Mouse (Mus musculus): Measurements from ENCODE around the gene Cadm4. TPM values are rescaled to one million over a fixed set of nuclear protein-coding genes. Genes with fewer than 3 reads are reported as not detected.
"Not testable (repeated sequence)": the region's sequence is repeated elsewhere in the genome, so short reads cannot be mapped to it uniquely, and the experiment has no call there.

Cadm4 gene
- polyA plus RNA-seq, 1 experiment from 2014 or later = 0.54 TPM

- Histone ChIP-seq H3K4me1 (peaks cover 32% of the 10 kb centered on the region), H3K9me3 (no peaks in the 10 kb centered on the region), H3K4me3 (peak overlapping the region; percentile 80), H3K27me3 (ENCODE audit: insufficient read depth, poor library complexity, severe bottlenecking) (peaks cover 15% of the 10 kb centered on the region), H3K36me3 (peaks cover 15% of the 10 kb centered on the region; the same call in 1 of the 2 replicates), H3K27ac (peak overlapping the region; percentile 97)
- no peak for DNase-seq (ENCODE audit: low spot score)
- 3% methylated on average over 20 of the region's 20 CpGs for WGBS
These were observed 25.9 kb downstream of the Cadm4 start for GRCm38 (mm10) chr7:24507726-24508114.

- Histone ChIP-seq H3K27me3 (ENCODE audit: insufficient read depth, poor library complexity, severe bottlenecking) (no peaks in the 10 kb centered on the region), H3K4me3 (no peak within 1 kb of the TSS), H3K27ac (no peak within 1 kb of the TSS), H3K4me1 (peaks cover 6% of the 10 kb centered on the region), H3K9me3 (no peaks in the 10 kb centered on the region), H3K36me3 (peaks cover 50% of the 10 kb centered on the region)
- WGBS = 84% methylated on average over 7 of the region's 7 CpGs
- no peak for DNase-seq (ENCODE audit: low spot score)
These were observed 30.5 kb downstream of the Cadm4 start, which contains the start of gene AC161166.1 for GRCm38 (mm10) chr7:24512355-24512754. AC161166.1 (minus strand) TSS chr7:24512455.

- not testable (repeated sequence) for H3K27ac ChIP-seq; H3K27me3 ChIP-seq (ENCODE audit: insufficient read depth, poor library complexity, severe bottlenecking); H3K4me1 ChIP-seq; H3K4me3 ChIP-seq; DNase-seq (ENCODE audit: low spot score); H3K9me3 ChIP-seq
- peaks cover 48% of the 10 kb centered on the region for H3K36me3 ChIP-seq
- WGBS = 57% methylated on average over 8 of the region's 8 CpGs
These were observed 34.5 kb downstream of the Cadm4 start for GRCm38 (mm10) chr7:24516319-24516718.

- WGBS = 47% methylated on average over 5 of the region's 5 CpGs
- Histone ChIP-seq H3K4me1 (no peaks in the 10 kb centered on the region), H3K36me3 (peaks cover 42% of the 10 kb centered on the region), H3K27ac (no peak overlapping the region), H3K27me3 (ENCODE audit: insufficient read depth, poor library complexity, severe bottlenecking) (no peaks in the 10 kb centered on the region), H3K9me3 (no peaks in the 10 kb centered on the region), H3K4me3 (no peak overlapping the region)
- DNase-seq (ENCODE audit: low spot score) = no peak
These were observed 35.3 kb downstream of the Cadm4 start for GRCm38 (mm10) chr7:24517077-24517476.

GRCm38 (mm10) chr7:24517654-24518053 is 35.8 kb downstream of the Cadm4 start:
- peaks cover 38% of the 10 kb centered on the region for H3K36me3 ChIP-seq
- no peaks in the 10 kb centered on the region for H3K9me3 ChIP-seq
- H3K27me3 ChIP-seq (ENCODE audit: insufficient read depth, poor library complexity, severe bottlenecking) = no peaks in the 10 kb centered on the region
- H3K4me1 ChIP-seq = no peaks in the 10 kb centered on the region
- no peak overlapping the region for H3K4me3 ChIP-seq
- no peak for DNase-seq (ENCODE audit: low spot score)
- 59% methylated on average over 6 of the region's 6 CpGs for WGBS
- no peak overlapping the region for H3K27ac ChIP-seq

- 60% methylated on average over 3 of the region's 3 CpGs for WGBS
- no peak for DNase-seq (ENCODE audit: low spot score)
- Histone ChIP-seq H3K4me3 (no peak overlapping the region), H3K27ac (no peak overlapping the region), H3K9me3 (no peaks in the 10 kb centered on the region), H3K4me1 (no peaks in the 10 kb centered on the region), H3K36me3 (peaks cover 31% of the 10 kb centered on the region), H3K27me3 (ENCODE audit: insufficient read depth, poor library complexity, severe bottlenecking) (no peaks in the 10 kb centered on the region)
These were observed 37.3 kb downstream of the Cadm4 start for GRCm38 (mm10) chr7:24519130-24519529.

- peaks cover 24% of the 10 kb centered on the region for H3K36me3 ChIP-seq
- not testable (repeated sequence) for H3K27ac ChIP-seq; H3K27me3 ChIP-seq (ENCODE audit: insufficient read depth, poor library complexity, severe bottlenecking); DNase-seq (ENCODE audit: low spot score); H3K9me3 ChIP-seq; H3K4me3 ChIP-seq; H3K4me1 ChIP-seq
- WGBS = 88% methylated on average over 10 of the region's 10 CpGs
These were observed 38.2 kb downstream of the Cadm4 start for GRCm38 (mm10) chr7:24520054-24520453.

GRCm38 (mm10) chr7:24522805-24523204 is 41.0 kb downstream of the Cadm4 start:
- no peaks in the 10 kb centered on the region for H3K4me1 ChIP-seq
- 57% methylated on average over 5 of the region's 5 CpGs for WGBS
- 0 out of 2 replicates have a peak, but pooled peaks cover 3% of the 10 kb centered on the region for H3K36me3 ChIP-seq
- H3K4me3 ChIP-seq = no peak overlapping the region
- no peaks in the 10 kb centered on the region for H3K9me3 ChIP-seq
- no peak for DNase-seq (ENCODE audit: low spot score)
- H3K27me3 ChIP-seq (ENCODE audit: insufficient read depth, poor library complexity, severe bottlenecking) = no peaks in the 10 kb centered on the region
- H3K27ac ChIP-seq = no peak overlapping the region

GRCm38 (mm10) chr7:24523723-24524122 is 41.9 kb downstream of the Cadm4 start:
- no peak overlapping the region for H3K4me3 ChIP-seq
- no peaks in the 10 kb centered on the region for H3K4me1 ChIP-seq
- no peak for DNase-seq (ENCODE audit: low spot score)
- WGBS = 79% methylated on average over 6 of the region's 6 CpGs
- no peaks in the 10 kb centered on the region for H3K9me3 ChIP-seq
- H3K27ac ChIP-seq = no peak overlapping the region
- H3K27me3 ChIP-seq (ENCODE audit: insufficient read depth, poor library complexity, severe bottlenecking) = no peaks in the 10 kb centered on the region
- no peaks in the 10 kb centered on the region for H3K36me3 ChIP-seq

- no peaks in the 10 kb centered on the region for H3K27me3 ChIP-seq (ENCODE audit: insufficient read depth, poor library complexity, severe bottlenecking)
- H3K36me3 ChIP-seq = no peaks in the 10 kb centered on the region
- H3K4me3 ChIP-seq = no peak overlapping the region
- peaks cover 7% of the 10 kb centered on the region for H3K4me1 ChIP-seq
- 82% methylated on average over 6 of the region's 6 CpGs for WGBS
- no peaks in the 10 kb centered on the region for H3K9me3 ChIP-seq
- DNase-seq (ENCODE audit: low spot score) = no peak
- no peak overlapping the region for H3K27ac ChIP-seq
These were observed 43.2 kb downstream of the Cadm4 start for GRCm38 (mm10) chr7:24524978-24525377.

GRCm38 (mm10) chr7:24525686-24526420 is 44.0 kb downstream of the Cadm4 start:
- Histone ChIP-seq H3K27me3 (ENCODE audit: insufficient read depth, poor library complexity, severe bottlenecking) (no peaks in the 10 kb centered on the region), H3K4me1 (peaks cover 7% of the 10 kb centered on the region), H3K27ac (no peak overlapping the region), H3K4me3 (no peak overlapping the region), H3K36me3 (no peaks in the 10 kb centered on the region), H3K9me3 (no peaks in the 10 kb centered on the region)
- 80% methylated on average over 12 of the region's 12 CpGs for WGBS
- DNase-seq (ENCODE audit: low spot score) = no peak

GRCm38 (mm10) chr7:24528861-24529260 is 47.0 kb downstream of the Cadm4 start:
- Histone ChIP-seq H3K36me3 (peaks cover 12% of the 10 kb centered on the region), H3K4me3 (no peak overlapping the region), H3K9me3 (no peaks in the 10 kb centered on the region), H3K4me1 (peaks cover 18% of the 10 kb centered on the region), H3K27me3 (ENCODE audit: insufficient read depth, poor library complexity, severe bottlenecking) (peaks cover 10% of the 10 kb centered on the region), H3K27ac (no peak overlapping the region)
- WGBS = 92% methylated on average over 11 of the region's 11 CpGs
- no peak for DNase-seq (ENCODE audit: low spot score)

GRCm38 (mm10) chr7:24529580-24529979 is 47.8 kb downstream of the Cadm4 start:
- Histone ChIP-seq H3K4me3 (peak overlapping the region; percentile 75), H3K36me3 (peaks cover 17% of the 10 kb centered on the region), H3K4me1 (peaks cover 23% of the 10 kb centered on the region), H3K27me3 (ENCODE audit: insufficient read depth, poor library complexity, severe bottlenecking) (peaks cover 17% of the 10 kb centered on the region), H3K9me3 (no peaks in the 10 kb centered on the region), H3K27ac (peak overlapping the region; percentile 97)
- no peak for DNase-seq (ENCODE audit: low spot score)
- WGBS = 52% methylated on average over 11 of the region's 11 CpGs
